Mouse (Mus musculus) erythroblast, embryonic 14.5 days (primary cell): ENCODE data around the gene Lyrm4.
A peak's percentile ranks its signal among the peaks of the same experiment; 100 is the strongest.

ENCODE experiments used
- GATA1 ChIP-seq: IDR thresholded peaks from 2 replicates; pipeline ENCODE4 v1.6.1; 2012; ENCODE audit warnings: low read length, inconsistent platforms, mixed read lengths
- TAL1 ChIP-seq: IDR thresholded peaks from 3 replicates; pipeline ENCODE4 v1.6.1; 2012; ENCODE audit warnings: low read length, inconsistent platforms, mixed read lengths

GRCm38 (mm10) chr13:36087427-36087826 lies 29.9 kb downstream of the Lyrm4 start:
- TF ChIP-seq TAL1 (no peak), GATA1 (peak; percentile 52)
